Mouse (Mus musculus) erythroblast, embryonic 14.5 days (primary cell): ENCODE data around the gene Actr3b. TPM values are rescaled to one million over a fixed set of nuclear protein-coding genes. Genes with fewer than 3 reads are reported as not detected.

Experiments used
- H3K27me3 ChIP-seq: 2 replicates; pipeline ENCODE4 v1.6.1; 2012; ENCODE audit warnings: inconsistent platforms; ENCODE audit not compliant: control insufficient read depth
- H3K36me3 ChIP-seq: 2 replicates; pipeline ENCODE4 v1.6.1; 2012; ENCODE audit warnings: mild to moderate bottlenecking, inconsistent platforms; ENCODE audit not compliant: control insufficient read depth
- H3K4me1 ChIP-seq: 2 replicates; pipeline ENCODE4 v1.6.1; 2012; ENCODE audit warnings: inconsistent platforms; ENCODE audit not compliant: control insufficient read depth
- H3K4me3 ChIP-seq: replicated peaks from 2 replicates; pipeline ENCODE3; 2012; ENCODE audit warnings: moderate library complexity, mild to moderate bottlenecking, inconsistent platforms
- H3K9me3 ChIP-seq: 2 replicates; pipeline ENCODE4 v1.6.1; 2012; ENCODE audit warnings: low read length, inconsistent platforms, mixed read lengths; ENCODE audit not compliant: control insufficient read depth
- GATA1 ChIP-seq: IDR thresholded peaks from 2 replicates; pipeline ENCODE4 v1.6.1; 2012; ENCODE audit warnings: low read length, inconsistent platforms, mixed read lengths
- TAL1 ChIP-seq: IDR thresholded peaks from 3 replicates; pipeline ENCODE4 v1.6.1; 2012; ENCODE audit warnings: low read length, inconsistent platforms, mixed read lengths
- polyA plus RNA-seq: library from polyadenylated mRNA; stranded (reverse); fragments of >175 nt; gene quantifications from 2 replicates; pipeline ENCODE4 v1.2.3, GENCODE M21; 2012

The Actr3b gene
- polyA plus RNA-seq, 1 experiment, result not detected

GRCm38 (mm10) chr5:25769006-25769405 lies 9.2 kb downstream of the Actr3b start:
- no peaks in the 10 kb centered on the region; the same call in 1 of the 2 replicates for H3K9me3 ChIP-seq
- H3K4me3 ChIP-seq, result no peak overlapping the region
- H3K4me1 ChIP-seq, result no peaks in the 10 kb centered on the region
- H3K27me3 ChIP-seq, result no peaks in the 10 kb centered on the region; the same call in 1 of the 2 replicates
- no peaks in the 10 kb centered on the region for H3K36me3 ChIP-seq
- TF ChIP-seq GATA1 (no peak), TAL1 (no peak)

GRCm38 (mm10) chr5:25769406-25769805 lies 9.6 kb downstream of the Actr3b start:
- Histone ChIP-seq H3K36me3 (no peaks in the 10 kb centered on the region), H3K9me3 (no peaks in the 10 kb centered on the region; the same call in 1 of the 2 replicates), H3K27me3 (no peaks in the 10 kb centered on the region; the same call in 1 of the 2 replicates), H3K4me1 (no peaks in the 10 kb centered on the region), H3K4me3 (no peak overlapping the region)
- TF ChIP-seq GATA1 (no peak), TAL1 (no peak)

GRCm38 (mm10) chr5:25772456-25772855 lies 12.7 kb downstream of the Actr3b start:
- H3K27me3 ChIP-seq, result no peaks in the 10 kb centered on the region; the same call in 1 of the 2 replicates
- H3K36me3 ChIP-seq, result no peaks in the 10 kb centered on the region
- no peaks in the 10 kb centered on the region for H3K4me1 ChIP-seq
- H3K4me3 ChIP-seq, result no peak overlapping the region
- H3K9me3 ChIP-seq, result no peaks in the 10 kb centered on the region; the same call in 1 of the 2 replicates
- TF ChIP-seq TAL1 (no peak), GATA1 (no peak)

GRCm38 (mm10) chr5:25773921-25774790 lies 14.4 kb downstream of the Actr3b start:
- H3K9me3 ChIP-seq, result no peaks in the 10 kb centered on the region
- no peaks in the 10 kb centered on the region for H3K4me1 ChIP-seq
- no peaks in the 10 kb centered on the region for H3K36me3 ChIP-seq
- no peak overlapping the region for H3K4me3 ChIP-seq
- no peaks in the 10 kb centered on the region for H3K27me3 ChIP-seq
- TF ChIP-seq TAL1, result no peak
- no peak for TF ChIP-seq GATA1

- Histone ChIP-seq H3K27me3 (no peaks in the 10 kb centered on the region), H3K36me3 (no peaks in the 10 kb centered on the region), H3K9me3 (no peaks in the 10 kb centered on the region), H3K4me1 (no peaks in the 10 kb centered on the region), H3K4me3 (no peak overlapping the region)
- TF ChIP-seq GATA1 (no peak), TAL1 (no peak)
These were observed 31.8 kb downstream of the Actr3b start for GRCm38 (mm10) chr5:25791570-25791969.

- H3K4me3 ChIP-seq, result no peak overlapping the region
- H3K36me3 ChIP-seq, result no peaks in the 10 kb centered on the region
- TF ChIP-seq TAL1 (no peak), GATA1 (no peak)
- H3K9me3 ChIP-seq, result no peaks in the 10 kb centered on the region
- no peaks in the 10 kb centered on the region for H3K4me1 ChIP-seq
- no peaks in the 10 kb centered on the region for H3K27me3 ChIP-seq
These were observed 38.0 kb downstream of the Actr3b start for GRCm38 (mm10) chr5:25797776-25798175.

GRCm38 (mm10) chr5:25800929-25801328 lies 41.1 kb downstream of the Actr3b start:
- no peak overlapping the region for H3K4me3 ChIP-seq
- TF ChIP-seq GATA1, result no peak
- H3K36me3 ChIP-seq, result no peaks in the 10 kb centered on the region
- H3K27me3 ChIP-seq, result no peaks in the 10 kb centered on the region
- H3K9me3 ChIP-seq, result no peaks in the 10 kb centered on the region
- H3K4me1 ChIP-seq, result no peaks in the 10 kb centered on the region

GRCm38 (mm10) chr5:25801744-25802143 lies 41.9 kb downstream of the Actr3b start:
- no peaks in the 10 kb centered on the region for H3K27me3 ChIP-seq
- no peaks in the 10 kb centered on the region for H3K4me1 ChIP-seq
- no peaks in the 10 kb centered on the region for H3K9me3 ChIP-seq
- TF ChIP-seq GATA1, result no peak
- no peak for TF ChIP-seq TAL1
- H3K4me3 ChIP-seq, result no peak overlapping the region
- no peaks in the 10 kb centered on the region for H3K36me3 ChIP-seq

GRCm38 (mm10) chr5:25804569-25804968 lies 44.8 kb downstream of the Actr3b start:
- Histone ChIP-seq H3K36me3 (no peaks in the 10 kb centered on the region), H3K4me3 (no peak overlapping the region), H3K4me1 (no peaks in the 10 kb centered on the region), H3K27me3 (no peaks in the 10 kb centered on the region), H3K9me3 (no peaks in the 10 kb centered on the region)
- TF ChIP-seq TAL1 (no peak), GATA1 (no peak)

GRCm38 (mm10) chr5:25812922-25813321 lies 53.1 kb downstream of the Actr3b start:
- Histone ChIP-seq H3K36me3 (no peaks in the 10 kb centered on the region), H3K9me3 (no peaks in the 10 kb centered on the region), H3K27me3 (no peaks in the 10 kb centered on the region), H3K4me1 (no peaks in the 10 kb centered on the region), H3K4me3 (no peak overlapping the region)
- TF ChIP-seq TAL1 (no peak), GATA1 (no peak)
